Mouse (Mus musculus) liver, adult 2 months (tissue): ENCODE data around the gene Arl15.

Source experiments
- CTCF ChIP-seq: fragments of 200-500 bp; IDR thresholded peaks from 2 replicates; pipeline ENCODE4 v1.5.1; 2011; ENCODE audit warnings: low read depth, low read length, control low read depth
- POLR2A ChIP-seq: fragments of 200-500 bp; IDR thresholded peaks from 2 replicates; pipeline ENCODE4 v1.6.1; 2011; ENCODE audit warnings: low read length, control low read depth; ENCODE audit not compliant: insufficient read depth; ENCODE audit errors: extremely low read depth

DNA sequence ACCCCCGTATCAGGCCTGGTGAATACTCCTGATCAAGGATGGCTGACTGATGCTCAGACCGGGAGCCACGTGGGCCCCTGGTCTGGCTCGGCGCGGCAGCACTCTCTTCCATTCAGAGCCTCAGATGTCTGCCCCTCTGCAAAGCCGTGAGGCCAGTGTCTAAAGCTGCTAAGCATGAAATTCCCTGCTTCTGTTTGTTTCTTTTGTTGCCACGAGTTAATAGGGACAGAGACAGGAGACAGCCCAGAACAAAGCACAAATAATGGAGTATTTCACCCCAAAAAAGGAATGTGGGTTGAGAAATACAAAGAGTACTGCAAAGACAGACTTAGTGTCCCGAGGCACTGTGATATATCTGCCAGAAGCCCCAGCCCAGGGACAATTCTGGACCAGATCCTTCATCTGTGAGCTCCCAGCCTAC, 120.3 kb downstream of the Arl15 start:
- TF ChIP-seq POLR2A (no peak), CTCF (no peak)
